Mouse (Mus musculus) thymus, adult 18-20 months (tissue): Measurements from ENCODE around the gene Enox1.

Experiments
- DNase-seq, 2 experiments: peaks; one replicate each; pipeline ENCODE4 v3.0.0; 2022; ENCODE audit warnings: mixed read lengths in 2 of 2

The Enox1 gene

DNA sequence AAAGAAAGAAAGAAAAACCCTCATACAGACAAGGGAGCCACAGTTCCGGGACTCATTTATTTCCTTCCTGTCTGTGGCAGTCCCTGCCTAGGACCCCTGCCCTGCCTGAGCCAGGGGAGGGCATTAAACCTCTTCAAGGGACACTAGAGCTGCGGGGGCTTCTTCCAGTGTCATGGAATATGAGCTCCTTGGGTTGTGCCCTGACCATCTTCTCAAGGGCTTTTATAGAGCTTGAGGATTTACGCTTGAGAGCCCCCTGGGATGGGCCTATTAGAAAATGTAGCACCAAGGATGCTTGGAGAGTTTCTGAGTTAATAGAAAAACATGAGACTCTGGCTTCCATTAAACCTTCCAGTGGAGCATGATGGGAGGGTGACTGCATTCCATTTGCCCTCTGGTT lies 39.7 kb downstream of the Enox1 start:
- DNase-seq: no peak

DNA sequence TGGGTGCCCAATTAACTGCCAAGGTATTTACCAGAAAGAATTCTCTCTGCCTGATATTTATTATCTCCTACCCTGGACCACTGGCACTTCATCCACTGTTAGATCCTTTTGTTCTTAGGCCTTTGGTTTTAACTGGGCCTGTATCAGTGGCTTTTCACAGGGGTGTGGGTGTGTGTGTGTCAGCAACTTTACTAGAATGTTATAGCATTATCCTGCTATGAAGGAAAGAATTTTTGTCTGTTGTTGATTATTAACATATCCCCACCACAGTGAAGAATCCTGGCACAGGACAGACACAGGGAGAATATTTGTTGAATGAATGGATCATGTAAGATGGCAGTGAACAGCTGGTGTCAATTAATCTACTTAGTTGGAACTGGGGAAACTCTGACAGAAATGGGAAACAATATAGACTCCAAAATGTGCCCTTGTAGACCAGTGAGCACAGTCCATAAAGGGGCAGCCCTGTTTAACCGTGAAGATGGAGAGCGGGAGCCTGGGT lies 40.9 kb downstream of the Enox1 start:
- DNase-seq: no peak

DNA sequence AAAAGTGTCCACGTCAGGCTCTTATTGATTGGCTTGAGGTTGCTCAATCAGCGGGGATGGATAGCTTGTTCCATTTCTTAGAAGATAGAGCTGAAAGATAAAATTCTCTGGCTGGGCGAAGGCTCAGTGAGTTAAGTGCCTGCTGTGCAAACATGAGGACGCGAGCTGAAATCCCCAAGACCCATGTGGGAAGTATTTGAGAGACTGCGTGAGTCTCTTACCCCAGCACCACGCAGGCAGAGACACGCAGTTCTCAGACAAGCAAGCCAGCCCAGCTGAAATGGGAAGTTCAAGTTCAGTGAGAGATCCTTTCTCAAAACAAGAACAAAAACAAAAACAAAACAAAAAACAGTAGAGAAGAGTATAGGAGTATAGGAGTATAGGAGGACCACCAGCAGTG lies 54.3 kb downstream of the Enox1 start:
- DNase-seq: no peak

DNA sequence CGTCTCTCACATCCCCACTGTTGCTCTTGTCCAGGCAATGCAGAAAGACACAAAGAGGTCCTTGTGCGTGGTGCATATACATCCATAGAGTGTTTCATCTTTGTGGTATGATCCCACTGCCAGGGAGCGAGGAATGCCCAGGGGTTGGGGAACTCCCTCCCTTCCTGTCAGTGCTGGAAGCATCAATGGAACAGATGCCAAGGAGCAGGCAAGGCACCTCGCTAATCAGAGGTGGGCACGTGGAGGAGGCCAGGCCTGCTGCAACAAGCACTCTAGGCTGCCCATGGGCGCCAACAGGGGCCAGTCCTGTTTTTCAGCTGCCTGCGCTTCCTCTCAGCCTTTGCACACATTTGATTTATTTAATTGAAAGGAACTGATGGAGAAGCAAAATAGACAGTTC lies 56.6 kb downstream of the Enox1 start:
- DNase-seq: no peak

DNA sequence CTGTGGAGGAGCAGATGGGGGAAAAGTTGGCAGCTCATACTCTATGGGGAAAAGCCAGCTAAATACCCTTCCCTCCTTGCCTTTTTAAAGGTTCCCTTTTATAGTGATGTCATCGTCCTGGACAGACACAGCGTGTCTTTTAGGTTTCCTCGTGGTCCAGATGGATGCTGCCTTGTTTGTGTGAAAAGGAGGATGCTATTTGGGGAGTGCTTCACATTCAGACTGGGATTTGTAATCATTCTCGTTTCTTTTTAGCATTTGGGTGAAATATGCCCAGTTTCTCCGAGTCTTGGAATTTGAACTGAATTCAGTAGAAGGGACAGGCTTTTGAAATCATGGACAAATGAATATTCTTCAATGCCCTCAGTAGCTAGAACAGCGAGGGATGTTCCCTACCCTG lies 58.3 kb downstream of the Enox1 start:
- no peak for DNase-seq

DNA sequence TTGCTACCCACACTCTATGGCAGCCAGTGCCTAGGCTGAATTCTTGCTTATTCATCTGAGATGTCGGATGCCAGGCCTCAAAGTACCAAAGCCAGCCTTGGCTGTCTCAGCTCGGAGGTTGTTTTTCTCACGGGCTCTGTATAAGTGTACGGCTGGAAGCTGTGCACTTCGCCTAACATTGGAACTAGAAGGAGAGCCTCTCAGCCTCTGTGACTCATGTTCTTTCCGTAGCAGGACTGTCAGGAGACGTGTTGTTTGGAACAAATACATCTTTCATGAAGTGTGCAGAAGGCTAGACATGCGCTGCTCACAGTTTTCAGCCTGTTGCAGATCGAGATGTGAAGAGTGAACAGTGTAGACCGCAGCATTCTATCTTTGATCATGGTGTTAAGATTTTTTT lies 68.8 kb downstream of the Enox1 start:
- no peak for DNase-seq

DNA sequence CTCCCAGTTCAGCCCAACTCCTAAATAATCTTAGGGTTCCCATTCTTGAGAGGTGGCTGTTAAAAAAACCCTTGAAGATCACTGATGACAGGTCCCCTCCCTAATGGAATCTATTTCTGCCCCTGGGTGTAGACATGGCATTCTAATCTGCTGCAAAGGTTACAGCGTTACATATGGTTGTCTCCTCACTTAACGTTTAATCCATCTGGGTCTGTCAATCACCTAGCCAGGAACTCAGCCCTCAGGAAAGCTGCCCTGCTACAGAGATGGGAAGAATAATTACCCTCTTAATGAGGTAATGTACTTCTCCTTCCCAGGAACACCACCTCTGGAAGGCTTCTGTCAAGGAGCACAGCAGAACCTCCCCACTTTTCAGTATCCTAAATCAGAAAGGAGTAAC lies 82.2 kb downstream of the Enox1 start:
- DNase-seq: no peak

DNA sequence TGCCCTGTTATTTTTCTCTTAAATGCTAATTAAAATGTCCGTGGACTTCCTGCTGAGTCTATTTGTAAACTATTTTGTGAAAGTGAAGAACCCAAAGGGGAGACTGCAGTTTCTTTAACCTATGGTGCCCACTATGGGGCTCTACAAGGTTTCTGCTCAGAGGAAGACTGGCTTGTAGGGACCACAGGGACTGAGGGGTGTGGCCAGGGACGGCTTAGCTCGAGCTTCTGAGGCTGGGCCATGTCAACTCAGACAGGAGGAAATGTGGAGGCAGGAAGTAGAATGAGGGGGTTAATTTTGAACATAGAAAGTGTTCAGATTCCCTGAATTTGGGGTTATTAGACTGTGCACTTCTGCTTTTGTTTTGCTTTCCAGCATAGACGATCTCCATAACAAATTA lies 82.8 kb downstream of the Enox1 start:
- DNase-seq: no peak

DNA sequence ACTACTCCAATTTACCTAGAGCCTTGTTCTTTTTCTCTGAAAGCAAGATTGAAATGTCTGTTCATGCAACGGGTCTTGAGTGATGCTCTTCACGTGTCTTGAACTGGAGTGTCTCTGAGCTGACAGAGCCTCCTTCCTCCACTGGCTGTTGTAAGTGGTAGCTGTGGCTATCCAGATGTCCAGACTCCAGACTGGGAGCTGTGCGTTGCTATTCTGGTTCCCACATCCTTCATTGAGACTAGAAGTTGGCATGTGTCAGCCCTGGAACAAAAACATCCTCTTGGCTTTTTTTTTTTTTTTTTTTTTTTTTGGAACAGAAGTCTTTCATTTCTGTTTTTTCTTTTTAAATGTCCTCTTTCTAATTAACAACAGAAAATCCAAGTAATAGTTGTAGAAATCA lies 90.4 kb downstream of the Enox1 start:
- DNase-seq: no peak

DNA sequence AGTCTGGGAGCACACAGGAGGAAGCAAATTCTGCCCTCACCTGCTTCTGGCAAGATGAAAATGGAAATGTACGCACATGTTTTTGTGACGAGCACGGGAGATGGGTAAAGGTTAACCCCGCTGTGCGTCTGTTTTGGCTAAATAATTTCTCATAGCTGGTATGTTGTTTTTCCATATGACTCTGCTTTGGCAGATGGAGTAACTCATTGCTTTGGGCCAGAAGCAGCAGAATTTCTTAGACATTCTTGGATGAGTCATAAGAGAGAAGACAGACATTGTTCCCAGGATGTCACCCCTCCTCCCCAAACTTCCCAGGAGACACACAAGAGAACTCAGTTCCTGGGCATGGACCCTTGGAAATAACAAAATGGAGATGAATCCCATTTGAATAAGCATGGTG lies 91.9 kb downstream of the Enox1 start:
- no peak for DNase-seq

DNA sequence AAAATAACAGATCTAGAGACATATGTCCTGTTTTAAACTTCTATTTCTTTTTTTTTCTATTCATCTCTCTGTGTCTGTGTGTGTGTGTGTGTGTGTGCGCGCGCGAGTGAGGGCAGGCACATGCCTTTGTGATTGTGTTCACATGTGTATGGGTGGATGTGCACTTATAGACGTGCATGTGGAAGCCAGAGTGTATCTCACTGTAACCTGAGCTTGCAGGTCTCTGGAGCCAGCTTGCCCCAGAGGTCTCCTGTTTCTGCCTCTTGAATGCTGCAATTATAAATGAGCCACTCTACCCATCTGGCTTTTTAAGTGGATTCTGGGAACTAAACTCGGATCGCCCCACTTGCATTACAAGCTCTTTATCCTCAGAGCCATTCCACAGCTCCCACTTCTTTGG lies 92.4 kb downstream of the Enox1 start:
- no peak for DNase-seq

DNA sequence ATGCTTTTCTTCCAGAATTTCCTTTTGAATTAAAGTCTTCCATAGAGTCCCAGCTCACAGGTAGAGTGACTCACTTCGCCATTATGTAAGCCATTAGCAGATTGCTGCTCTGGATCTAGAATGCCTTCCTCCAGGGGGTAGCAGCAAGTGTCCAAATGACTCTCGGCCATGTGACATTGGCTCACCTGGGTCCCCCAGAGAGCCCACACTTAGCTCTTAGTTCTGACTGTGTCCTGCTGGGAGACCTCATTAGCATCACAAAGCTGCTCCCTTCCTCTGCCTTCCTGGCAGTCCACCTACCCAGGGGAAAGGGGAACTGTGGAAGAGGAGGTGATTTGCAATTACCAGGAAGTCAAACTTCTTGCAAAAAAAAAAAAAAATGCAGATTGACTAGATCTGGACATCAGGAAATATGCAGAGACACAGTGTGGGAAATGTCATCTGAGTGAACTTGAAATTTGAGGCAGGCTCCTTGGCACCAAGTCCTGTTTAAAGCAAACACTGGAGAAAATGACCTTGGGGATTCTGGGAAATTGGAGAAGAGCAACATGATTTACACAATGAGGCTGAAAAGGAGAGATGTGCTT lies 94.2 kb downstream of the Enox1 start:
- no peak for DNase-seq

DNA sequence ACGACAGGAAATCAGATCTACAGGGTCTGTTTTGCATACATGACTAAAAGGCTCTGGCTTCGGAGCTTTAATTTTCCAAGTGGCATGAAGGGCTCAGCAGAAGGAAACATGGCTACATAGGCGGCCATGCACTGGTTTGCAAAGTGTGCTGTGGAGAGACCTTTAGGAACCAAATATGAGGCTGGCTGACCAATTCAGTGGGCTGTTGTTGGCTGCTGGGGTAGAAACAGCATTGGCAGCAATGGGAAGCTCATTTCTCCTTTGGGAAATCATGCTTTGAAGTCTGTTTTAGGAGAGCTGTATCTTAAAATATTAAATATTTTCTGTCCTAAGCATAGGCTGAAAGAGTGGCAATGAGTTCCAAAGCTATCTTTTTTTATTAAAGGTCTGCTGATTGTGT lies 98.6 kb downstream of the Enox1 start:
- no peak for DNase-seq

DNA sequence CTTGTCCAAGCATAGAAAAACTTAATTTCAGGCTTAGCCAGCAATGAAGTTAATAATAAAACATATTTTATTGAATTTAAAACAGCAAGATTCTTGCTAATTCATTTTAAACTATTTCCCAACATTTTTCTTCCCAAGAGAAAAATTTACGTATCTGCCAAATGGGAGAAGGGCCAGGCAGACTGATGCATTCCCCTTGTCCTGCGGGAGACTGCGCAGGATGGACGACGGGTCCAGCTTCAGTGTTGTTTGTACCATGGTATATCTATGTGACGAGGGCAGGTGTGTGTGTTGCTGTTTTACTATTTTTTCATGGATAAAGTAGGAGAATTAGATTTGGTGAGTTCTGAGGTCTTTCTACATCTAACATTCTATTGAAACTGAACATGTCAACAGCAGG lies 99.1 kb downstream of the Enox1 start:
- DNase-seq: no peak

DNA sequence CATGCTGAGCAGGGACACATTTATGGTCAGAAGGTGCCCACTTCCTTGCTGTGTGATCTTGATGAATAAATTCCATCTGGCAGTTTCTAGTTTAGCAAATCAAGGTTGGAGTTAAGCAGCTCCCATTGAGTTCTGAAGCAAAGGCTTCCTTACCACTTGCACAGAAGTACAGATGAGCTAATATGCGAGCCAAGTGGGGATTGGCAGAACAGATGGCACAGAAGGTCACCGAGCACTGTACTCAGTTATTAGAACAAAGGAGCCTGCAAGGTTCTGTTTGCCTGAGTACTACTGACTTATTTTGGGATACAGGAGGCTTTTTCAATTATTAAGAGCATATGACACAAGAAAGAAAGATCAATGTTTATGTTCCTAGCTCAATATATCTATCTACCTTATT lies 100.4 kb downstream of the Enox1 start:
- no peak for DNase-seq

DNA sequence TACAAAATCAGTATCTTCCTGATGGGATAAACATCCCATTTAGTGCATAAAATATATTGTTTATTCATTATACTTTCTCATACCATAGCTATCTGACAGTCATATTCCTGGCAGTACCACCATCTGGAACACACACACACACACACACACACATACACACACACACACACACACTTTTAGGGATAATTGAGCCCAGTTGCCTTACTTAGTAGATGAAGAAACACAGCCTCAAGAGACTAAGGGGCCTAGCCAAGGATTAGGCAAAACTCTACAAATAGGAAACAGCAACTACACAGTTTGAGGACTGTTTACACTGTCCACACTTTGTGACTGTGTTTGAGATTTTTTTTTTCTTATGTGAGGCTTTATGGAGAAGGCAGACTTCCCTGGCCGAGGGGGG lies 100.9 kb downstream of the Enox1 start:
- no peak for DNase-seq

DNA sequence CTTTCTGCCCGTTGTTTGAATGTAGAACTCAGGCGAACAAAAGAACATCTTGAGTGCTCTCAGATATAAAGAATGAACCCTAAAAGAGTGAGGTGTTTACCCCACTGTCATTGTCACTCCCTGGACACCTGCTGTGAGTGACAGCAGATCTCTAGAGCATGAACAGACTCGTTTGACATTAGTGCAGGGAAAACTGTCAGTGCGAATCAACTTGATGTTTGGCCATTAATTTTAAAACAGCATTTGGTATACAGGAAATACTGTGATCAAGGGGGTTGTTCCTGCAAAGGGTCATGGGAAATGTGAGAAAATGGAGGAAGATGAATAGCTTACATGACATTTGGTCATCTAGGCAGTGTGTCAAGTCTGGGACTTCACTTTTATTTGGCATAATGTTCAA lies 101.6 kb downstream of the Enox1 start:
- no peak for DNase-seq

DNA sequence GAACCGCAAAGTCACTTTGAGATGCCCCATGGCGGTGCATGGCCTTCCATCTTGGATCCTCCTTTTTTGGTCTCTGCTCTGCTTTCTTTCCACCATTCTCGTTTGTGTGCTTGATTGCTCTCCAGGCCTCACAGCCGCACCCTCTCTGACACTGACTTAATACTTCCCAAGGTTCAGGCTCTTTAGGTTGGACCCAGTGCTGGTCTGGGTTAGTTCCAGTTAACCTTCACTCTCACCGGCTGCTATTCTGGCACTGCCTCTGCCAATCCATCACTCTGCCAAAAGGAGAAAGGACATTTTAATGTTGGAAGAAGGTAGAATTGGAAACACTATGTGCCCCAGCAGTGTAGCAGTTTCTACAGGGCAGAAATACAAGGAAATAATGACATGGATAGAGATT lies 103.1 kb downstream of the Enox1 start:
- no peak for DNase-seq

DNA sequence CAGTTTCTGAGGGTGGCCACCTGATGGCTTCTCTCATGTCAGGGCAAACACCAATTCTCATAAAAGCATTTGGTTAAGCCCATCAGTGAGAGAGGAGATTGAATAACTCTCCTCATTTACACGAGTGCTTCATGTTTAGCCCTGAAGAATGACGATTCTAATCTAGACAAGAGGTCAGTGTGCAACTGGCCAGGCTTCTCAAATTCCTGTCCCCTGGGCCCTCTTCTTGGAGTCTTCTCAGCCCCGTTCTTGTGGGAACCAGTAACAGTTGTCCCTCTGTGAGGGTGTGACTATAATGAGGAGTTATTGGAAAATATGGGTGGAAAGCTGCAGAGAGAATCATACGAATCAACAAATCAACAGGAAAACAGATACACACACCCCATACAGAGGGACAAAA lies 103.5 kb downstream of the Enox1 start:
- DNase-seq: no peak

DNA sequence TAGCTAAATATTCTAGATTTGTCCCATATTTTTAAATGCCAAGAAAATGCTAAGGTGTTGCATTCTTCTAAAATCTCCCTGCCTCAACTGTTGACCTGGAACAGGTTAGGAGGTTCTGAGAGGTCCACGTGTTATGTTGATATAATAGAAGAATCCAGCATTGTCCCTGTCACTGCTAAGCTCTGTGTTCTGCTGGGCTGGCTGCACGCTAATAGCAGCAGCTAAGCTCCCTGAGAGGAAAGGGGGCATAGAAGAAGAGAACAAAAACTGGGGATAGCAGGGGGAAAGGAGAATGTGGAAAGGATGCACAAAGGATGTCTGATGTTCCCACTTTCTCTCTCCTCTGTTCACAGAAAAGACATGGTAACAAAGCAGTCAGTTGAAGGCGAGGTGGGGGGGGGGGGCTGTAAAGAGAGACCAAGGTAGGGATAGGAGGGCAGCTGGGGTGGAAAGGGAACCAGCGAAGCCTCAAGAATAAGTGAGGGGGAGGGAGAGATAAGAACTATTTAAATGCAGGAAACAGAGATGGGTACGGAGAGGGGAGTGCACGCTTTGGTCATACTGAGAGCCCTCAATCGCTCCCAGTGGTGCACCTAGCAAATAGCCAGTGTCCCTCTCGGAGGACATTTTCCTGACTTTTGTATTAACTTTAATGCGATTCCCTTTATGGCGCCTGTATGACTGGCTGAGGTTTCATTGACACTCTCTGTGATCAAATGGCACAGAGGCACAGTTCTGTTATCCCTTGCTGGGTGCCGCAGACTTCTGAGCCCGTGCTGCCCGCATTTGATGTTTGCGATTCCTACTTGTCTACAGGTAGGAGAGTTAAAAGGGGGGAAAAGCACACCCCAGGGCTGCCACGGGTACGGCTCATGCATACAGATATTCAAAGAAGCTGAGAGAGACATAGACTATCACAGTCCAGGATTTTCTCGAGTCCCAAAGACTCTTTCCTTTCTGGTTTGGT lies 110.5 kb downstream of the Enox1 start:
- no peak for DNase-seq

DNA sequence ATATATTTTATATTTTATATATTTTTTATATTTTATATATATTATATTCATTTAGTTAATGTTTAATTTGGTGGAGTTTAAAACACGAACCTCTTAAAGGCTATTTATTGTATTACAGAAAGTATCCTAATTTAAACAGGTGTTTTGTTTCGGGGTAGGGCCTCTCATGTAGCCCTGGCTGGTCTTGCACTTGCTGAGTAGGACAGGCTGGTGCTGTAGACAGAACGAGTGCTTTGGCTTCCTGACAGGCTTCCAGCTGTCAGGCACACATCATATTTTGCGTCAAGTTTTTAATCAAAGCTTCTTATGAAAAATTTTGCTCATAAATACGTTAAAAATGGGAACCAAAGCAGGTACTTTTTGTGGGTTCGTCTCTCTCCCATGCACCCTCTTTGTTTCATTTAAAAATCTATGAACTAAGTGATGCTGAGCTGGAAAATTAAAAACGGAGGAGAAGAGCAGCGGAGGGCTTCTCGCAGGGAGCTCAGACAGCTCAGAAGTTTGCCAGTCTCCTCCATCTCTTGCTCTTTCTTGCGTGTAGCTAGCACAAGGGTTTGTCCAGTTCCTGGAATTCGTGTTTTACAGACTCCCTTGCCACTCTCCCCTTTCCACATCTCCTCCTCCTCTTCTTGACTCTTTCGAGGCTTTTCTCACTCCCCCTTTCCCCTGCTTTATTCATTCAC lies 115.8 kb downstream of the Enox1 start:
- DNase-seq: no peak

DNA sequence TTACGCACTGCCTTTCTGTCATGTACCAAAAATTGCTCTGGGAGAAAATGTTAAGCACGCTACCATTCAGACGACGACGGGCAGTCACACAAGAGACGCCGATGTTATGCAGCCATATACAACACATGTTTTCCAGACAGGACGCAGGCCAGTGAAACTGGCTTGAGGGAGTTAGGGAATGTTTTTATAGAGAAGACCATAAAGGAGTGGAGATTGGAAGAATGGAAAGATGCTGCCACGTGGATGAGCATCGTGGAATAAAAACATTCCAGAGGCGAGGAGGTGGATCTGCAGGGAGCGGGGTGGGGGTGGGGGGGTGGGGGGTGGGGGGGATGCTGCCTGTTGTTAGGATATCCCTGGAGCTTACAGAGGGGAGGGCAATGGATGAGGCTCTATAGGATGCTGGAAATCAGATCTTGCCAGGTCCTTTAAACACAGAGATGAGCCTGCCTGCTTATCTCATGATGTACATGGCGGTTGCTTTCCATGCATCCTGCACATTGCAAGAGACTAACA lies 116.4 kb downstream of the Enox1 start:
- no peak for DNase-seq

DNA sequence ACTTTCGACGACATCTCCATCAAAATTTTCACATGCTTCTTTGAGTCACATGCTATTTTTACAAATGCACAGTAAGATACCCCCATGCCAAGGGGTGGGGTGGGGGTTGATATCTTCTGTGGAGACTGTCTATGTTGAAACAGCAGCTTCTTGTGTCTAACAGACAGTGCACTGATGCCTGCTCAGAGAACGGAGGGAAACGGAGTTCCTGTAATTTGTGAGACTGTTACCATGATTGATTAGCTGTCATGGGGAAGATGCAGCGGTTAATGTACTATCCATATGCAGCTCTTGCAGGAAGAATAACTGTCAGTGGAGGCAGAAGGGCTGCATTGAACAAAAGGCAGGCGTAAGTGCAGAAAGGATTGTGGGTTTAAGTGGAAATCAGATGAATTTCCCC lies 117.2 kb downstream of the Enox1 start:
- DNase-seq: no peak

DNA sequence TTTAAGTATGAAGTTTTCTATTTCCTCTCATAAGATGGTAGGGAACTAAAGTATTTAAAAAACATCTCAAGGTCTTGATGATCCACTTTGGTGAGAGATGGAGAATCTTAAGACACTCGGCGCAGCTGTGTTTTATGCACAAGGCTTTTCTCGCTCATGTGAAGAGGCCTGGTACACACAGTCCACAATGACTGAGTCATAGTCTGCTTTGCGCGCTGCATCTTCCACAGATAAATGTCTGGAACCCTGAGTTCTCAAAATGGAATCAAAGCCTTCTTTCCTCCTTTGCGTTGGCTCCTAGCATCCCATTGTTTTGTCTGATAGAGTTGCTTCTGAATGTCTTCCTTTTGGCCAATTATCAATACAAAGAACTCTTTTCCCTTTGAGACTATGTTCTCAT lies 119.0 kb downstream of the Enox1 start:
- no peak for DNase-seq
